Mouse (Mus musculus): ENCODE results near the gene Myrip. TPM values are rescaled to one million over a fixed set of nuclear protein-coding genes. Genes with fewer than 3 reads are reported as not detected.
"Not testable (repeated sequence)": the region's sequence is repeated elsewhere in the genome, so short reads cannot be mapped to it uniquely, and the experiment has no call there.

Myrip gene
- polyA plus RNA-seq, 1 experiment from 2014 or later, result 0.94 TPM

- H3K36me3 ChIP-seq (ENCODE audit: control insufficient read depth, insufficient read depth, low read length); H3K9ac ChIP-seq (ENCODE audit: low read depth, low read length); ATAC-seq; H3K4me2 ChIP-seq (ENCODE audit: low read depth, low read length); H3K27me3 ChIP-seq (replicated peaks; ENCODE audit: control insufficient read depth, insufficient read depth, low read length); H3K27ac ChIP-seq (ENCODE audit: low read length); H3K9me3 ChIP-seq (ENCODE audit: control insufficient read depth, low read length); H3K4me1 ChIP-seq (ENCODE audit: control insufficient read depth, insufficient read depth, low read length); H3K4me3 ChIP-seq (ENCODE audit: low read length): not testable (repeated sequence)
- WGBS, result 93% methylated on average over 2 of the region's 2 CpGs
Observed at GRCm38 (mm10) chr9:120399537-120399936, 98.2 kb downstream of the Myrip start.

GRCm38 (mm10) chr9:120402368-120402767 lies 101.1 kb downstream of the Myrip start:
- Histone ChIP-seq H3K4me3 (ENCODE audit: low read length) (no peak overlapping the region), H3K27ac (ENCODE audit: low read length) (no peak overlapping the region), H3K36me3 (ENCODE audit: control insufficient read depth, insufficient read depth, low read length) (no peaks in the 10 kb centered on the region), H3K4me1 (ENCODE audit: control insufficient read depth, insufficient read depth, low read length) (no peaks in the 10 kb centered on the region), H3K27me3 (replicated peaks; ENCODE audit: control insufficient read depth, insufficient read depth, low read length) (no peaks in the 10 kb centered on the region), H3K4me2 (ENCODE audit: low read depth, low read length) (no peak overlapping the region), H3K9ac (ENCODE audit: low read depth, low read length) (no peak overlapping the region), H3K9me3 (ENCODE audit: control insufficient read depth, low read length) (no peaks in the 10 kb centered on the region)
- ATAC-seq, result no peak
- 72% methylated on average over 3 of the region's 3 CpGs for WGBS

- H3K4me3 ChIP-seq (ENCODE audit: low read length), result no peak overlapping the region
- H3K36me3 ChIP-seq (ENCODE audit: control insufficient read depth, insufficient read depth, low read length), result no peaks in the 10 kb centered on the region
- no peak overlapping the region for H3K27ac ChIP-seq (ENCODE audit: low read length)
- no peak for ATAC-seq
- H3K4me2 ChIP-seq (ENCODE audit: low read depth, low read length), result no peak overlapping the region
- H3K27me3 ChIP-seq (replicated peaks; ENCODE audit: control insufficient read depth, insufficient read depth, low read length), result no peaks in the 10 kb centered on the region
- no peak overlapping the region for H3K9ac ChIP-seq (ENCODE audit: low read depth, low read length)
- H3K4me1 ChIP-seq (ENCODE audit: control insufficient read depth, insufficient read depth, low read length), result no peaks in the 10 kb centered on the region
- 70% methylated on average over 5 of the region's 5 CpGs for WGBS
- no peaks in the 10 kb centered on the region for H3K9me3 ChIP-seq (ENCODE audit: control insufficient read depth, low read length)
Observed at GRCm38 (mm10) chr9:120403661-120404060, 102.3 kb downstream of the Myrip start.

- Histone ChIP-seq H3K4me3 (ENCODE audit: low read length) (no peak overlapping the region), H3K9me3 (ENCODE audit: control insufficient read depth, low read length) (no peaks in the 10 kb centered on the region), H3K36me3 (ENCODE audit: control insufficient read depth, insufficient read depth, low read length) (no peaks in the 10 kb centered on the region), H3K4me1 (ENCODE audit: control insufficient read depth, insufficient read depth, low read length) (no peaks in the 10 kb centered on the region), H3K9ac (ENCODE audit: low read depth, low read length) (no peak overlapping the region), H3K27ac (ENCODE audit: low read length) (no peak overlapping the region), H3K4me2 (ENCODE audit: low read depth, low read length) (no peak overlapping the region), H3K27me3 (replicated peaks; ENCODE audit: control insufficient read depth, insufficient read depth, low read length) (no peaks in the 10 kb centered on the region)
- 77% methylated on average over 17 of the region's 17 CpGs for WGBS
- ATAC-seq, result no peak
Observed at GRCm38 (mm10) chr9:120409663-120410181, 108.4 kb downstream of the Myrip start.

GRCm38 (mm10) chr9:120410421-120410820 lies 109.1 kb downstream of the Myrip start:
- no peak overlapping the region for H3K27ac ChIP-seq (ENCODE audit: low read length)
- WGBS, result 25% methylated on average over 5 of the region's 5 CpGs
- H3K27me3 ChIP-seq (replicated peaks; ENCODE audit: control insufficient read depth, insufficient read depth, low read length), result no peaks in the 10 kb centered on the region
- H3K9me3 ChIP-seq (ENCODE audit: control insufficient read depth, low read length), result no peaks in the 10 kb centered on the region
- ATAC-seq, result no peak
- H3K9ac ChIP-seq (ENCODE audit: low read depth, low read length), result no peak overlapping the region
- H3K4me1 ChIP-seq (ENCODE audit: control insufficient read depth, insufficient read depth, low read length), result no peaks in the 10 kb centered on the region
- no peaks in the 10 kb centered on the region for H3K36me3 ChIP-seq (ENCODE audit: control insufficient read depth, insufficient read depth, low read length)
- no peak overlapping the region for H3K4me2 ChIP-seq (ENCODE audit: low read depth, low read length)
- H3K4me3 ChIP-seq (ENCODE audit: low read length), result no peak overlapping the region

GRCm38 (mm10) chr9:120415504-120415903 lies 114.2 kb downstream of the Myrip start:
- 0% methylated on average over 7 of the region's 7 CpGs for WGBS
- no peak overlapping the region for H3K9ac ChIP-seq (ENCODE audit: low read depth, low read length)
- no peaks in the 10 kb centered on the region for H3K36me3 ChIP-seq (ENCODE audit: control insufficient read depth, insufficient read depth, low read length)
- no peak overlapping the region for H3K4me3 ChIP-seq (ENCODE audit: low read length)
- no peaks in the 10 kb centered on the region for H3K9me3 ChIP-seq (ENCODE audit: control insufficient read depth, low read length)
- H3K4me2 ChIP-seq (ENCODE audit: low read depth, low read length), result no peak overlapping the region
- no peak overlapping the region for H3K27ac ChIP-seq (ENCODE audit: low read length)
- H3K27me3 ChIP-seq (replicated peaks; ENCODE audit: control insufficient read depth, insufficient read depth, low read length), result no peaks in the 10 kb centered on the region
- no peaks in the 10 kb centered on the region for H3K4me1 ChIP-seq (ENCODE audit: control insufficient read depth, insufficient read depth, low read length)
- ATAC-seq, result peak; percentile 52; the same call in 1 of the 2 replicates

GRCm38 (mm10) chr9:120416151-120416550 lies 114.8 kb downstream of the Myrip start:
- Histone ChIP-seq H3K9me3 (ENCODE audit: control insufficient read depth, low read length) (no peaks in the 10 kb centered on the region), H3K36me3 (ENCODE audit: control insufficient read depth, insufficient read depth, low read length) (no peaks in the 10 kb centered on the region), H3K27ac (ENCODE audit: low read length) (no peak overlapping the region), H3K4me1 (ENCODE audit: control insufficient read depth, insufficient read depth, low read length) (no peaks in the 10 kb centered on the region), H3K4me3 (ENCODE audit: low read length) (no peak overlapping the region), H3K9ac (ENCODE audit: low read depth, low read length) (no peak overlapping the region), H3K4me2 (ENCODE audit: low read depth, low read length) (no peak overlapping the region), H3K27me3 (replicated peaks; ENCODE audit: control insufficient read depth, insufficient read depth, low read length) (no peaks in the 10 kb centered on the region)
- ATAC-seq, result no peak
- WGBS, result 86% methylated on average over 5 of the region's 5 CpGs

GRCm38 (mm10) chr9:120416729-120417128 lies 115.4 kb downstream of the Myrip start:
- H3K9ac ChIP-seq (ENCODE audit: low read depth, low read length), result no peak overlapping the region
- WGBS, result 87% methylated on average over 5 of the region's 5 CpGs
- no peaks in the 10 kb centered on the region for H3K36me3 ChIP-seq (ENCODE audit: control insufficient read depth, insufficient read depth, low read length)
- no peaks in the 10 kb centered on the region for H3K27me3 ChIP-seq (replicated peaks; ENCODE audit: control insufficient read depth, insufficient read depth, low read length)
- no peaks in the 10 kb centered on the region for H3K9me3 ChIP-seq (ENCODE audit: control insufficient read depth, low read length)
- H3K27ac ChIP-seq (ENCODE audit: low read length), result no peak overlapping the region
- H3K4me3 ChIP-seq (ENCODE audit: low read length), result no peak overlapping the region
- no peaks in the 10 kb centered on the region for H3K4me1 ChIP-seq (ENCODE audit: control insufficient read depth, insufficient read depth, low read length)
- ATAC-seq, result no peak
- H3K4me2 ChIP-seq (ENCODE audit: low read depth, low read length), result no peak overlapping the region

- Histone ChIP-seq H3K9ac (ENCODE audit: low read depth, low read length) (no peak overlapping the region), H3K9me3 (ENCODE audit: control insufficient read depth, low read length) (no peaks in the 10 kb centered on the region), H3K4me1 (ENCODE audit: control insufficient read depth, insufficient read depth, low read length) (no peaks in the 10 kb centered on the region), H3K4me2 (ENCODE audit: low read depth, low read length) (no peak overlapping the region), H3K27ac (ENCODE audit: low read length) (no peak overlapping the region), H3K4me3 (ENCODE audit: low read length) (no peak overlapping the region), H3K36me3 (ENCODE audit: control insufficient read depth, insufficient read depth, low read length) (no peaks in the 10 kb centered on the region), H3K27me3 (replicated peaks; ENCODE audit: control insufficient read depth, insufficient read depth, low read length) (no peaks in the 10 kb centered on the region)
- ATAC-seq, result no peak
- WGBS, result 76% methylated on average over 7 of the region's 7 CpGs
Observed at GRCm38 (mm10) chr9:120418582-120418981, 117.3 kb downstream of the Myrip start.

- Histone ChIP-seq H3K4me1 (ENCODE audit: control insufficient read depth, insufficient read depth, low read length) (no peaks in the 10 kb centered on the region), H3K4me2 (ENCODE audit: low read depth, low read length) (no peak overlapping the region), H3K4me3 (ENCODE audit: low read length) (no peak overlapping the region), H3K9ac (ENCODE audit: low read depth, low read length) (no peak overlapping the region), H3K27ac (ENCODE audit: low read length) (no peak overlapping the region), H3K36me3 (ENCODE audit: control insufficient read depth, insufficient read depth, low read length) (no peaks in the 10 kb centered on the region), H3K27me3 (replicated peaks; ENCODE audit: control insufficient read depth, insufficient read depth, low read length) (no peaks in the 10 kb centered on the region), H3K9me3 (ENCODE audit: control insufficient read depth, low read length) (no peaks in the 10 kb centered on the region)
- ATAC-seq, result peak; percentile 44; the same call in 1 of the 2 replicates
- 70% methylated on average over 7 of the region's 7 CpGs for WGBS
Observed at GRCm38 (mm10) chr9:120424567-120424966, 123.3 kb downstream of the Myrip start.
